Mouse (Mus musculus): ENCODE results near the gene Cdk13.

Gene Cdk13

GRCm38 (mm10) chr13:17804909-17805613 lies at the start of gene Cdk13:
Cdk13 (minus strand) TSS chr13:17805097.
- in situ Hi-C loops (cut with MboI, MseI): no loop called here

DNA sequence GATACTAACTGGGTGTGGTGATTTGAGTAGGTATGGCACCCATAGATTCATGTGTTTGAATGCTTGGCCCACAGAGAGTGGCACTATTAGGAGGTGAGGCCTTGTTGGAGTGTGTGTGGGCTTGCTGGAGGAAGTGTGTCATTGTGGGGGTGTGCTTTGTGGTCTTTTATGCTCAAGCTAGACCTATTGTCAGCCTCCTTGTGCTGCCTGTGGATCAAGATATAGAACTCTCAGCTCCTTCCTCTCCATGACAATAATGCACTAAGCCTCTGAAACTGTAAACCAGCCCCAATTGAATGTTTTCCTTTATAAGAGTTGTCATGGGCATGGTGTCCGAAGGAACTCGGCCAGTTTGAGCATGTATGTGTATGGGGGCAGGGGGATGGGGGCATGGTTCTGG lies 38.4 kb upstream of the Cdk13 start:
- in situ Hi-C loops (cut with MboI, MseI): loop anchor here (10.0 kb wide), 1 partner anchor 1539 kb away; no protein-coding TSS in a partner anchor

DNA sequence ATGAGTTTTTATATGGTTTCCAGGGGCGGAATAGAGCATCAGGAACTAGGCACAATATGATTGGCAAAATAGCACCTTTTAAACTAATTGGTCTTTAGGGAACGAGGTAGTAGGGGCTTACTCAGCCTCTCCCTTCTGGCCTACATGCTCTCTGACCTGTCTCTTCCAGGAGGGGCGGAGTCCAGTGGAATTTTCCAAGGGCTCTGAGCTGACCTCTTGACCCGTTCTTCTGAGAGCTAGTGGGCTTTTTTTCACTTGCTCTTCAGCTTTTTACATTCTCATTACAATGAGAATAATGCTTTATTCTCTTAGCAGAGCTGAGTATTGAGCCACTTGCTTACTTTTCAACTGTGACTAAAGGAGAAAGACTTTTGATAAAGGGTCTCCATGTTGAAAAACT lies 37.9 kb upstream of the Cdk13 start:
- in situ Hi-C loops (cut with MboI, MseI): loop anchor here (10.0 kb wide), 1 partner anchor 1538 kb away; no protein-coding TSS in a partner anchor

GRCm38 (mm10) chr13:17839137-17839536 lies 34.2 kb upstream of the Cdk13 start:
- in situ Hi-C loops (cut with MboI, MseI): loop anchor here (5.0 kb wide), 1 partner anchor 88 kb away; no protein-coding TSS in a partner anchor

- in situ Hi-C loops (cut with MboI, MseI): loop anchor here (5.0 kb wide), 1 partner anchor 89 kb away; no protein-coding TSS in a partner anchor
Measured at GRCm38 (mm10) chr13:17838484-17838851, 33.6 kb upstream of the Cdk13 start.

DNA sequence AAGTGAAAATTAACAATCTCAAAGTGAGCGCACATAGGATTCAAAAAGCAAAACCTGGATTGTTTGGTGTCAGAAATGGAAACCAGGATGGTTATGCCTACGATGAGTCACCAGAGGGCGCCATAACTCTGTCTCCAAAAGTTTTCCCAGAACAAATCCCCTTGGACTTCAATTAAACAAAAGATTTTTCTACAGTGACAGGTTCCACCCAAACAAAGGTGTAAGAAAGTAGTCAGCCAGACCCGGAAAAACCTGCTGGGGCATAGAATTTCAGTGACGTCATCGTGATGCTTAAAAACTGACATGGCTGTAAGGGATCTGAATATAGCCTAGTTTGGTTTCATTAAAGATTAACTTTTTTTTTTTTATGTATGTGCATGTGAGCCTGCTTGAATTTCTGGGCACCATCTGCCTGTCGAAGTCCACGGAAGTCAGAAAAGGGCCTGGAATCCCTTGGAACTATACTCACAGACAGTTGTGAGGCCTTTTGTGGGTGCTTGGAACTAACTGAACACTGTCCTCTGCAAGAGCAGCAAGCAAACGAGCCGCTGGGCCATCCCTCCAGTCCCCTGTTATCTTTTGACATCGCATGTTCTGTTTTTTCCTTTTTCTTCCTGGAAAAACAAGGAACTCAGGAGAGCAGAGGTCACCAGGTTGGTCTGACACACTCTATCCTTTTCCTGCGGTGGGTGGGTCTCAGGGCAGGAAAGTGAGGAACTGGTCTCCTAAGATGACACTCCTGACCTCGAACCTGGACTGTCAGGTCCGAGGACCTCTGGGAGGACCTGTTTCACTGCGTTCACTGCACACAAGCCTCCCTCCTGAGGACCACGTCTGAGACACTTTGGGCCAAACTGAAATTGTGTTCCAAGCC lies 33.0 kb upstream of the Cdk13 start:
- in situ Hi-C loops (cut with MboI, MseI): loop anchor here (5.0 kb wide), 1 partner anchor 89 kb away; no protein-coding TSS in a partner anchor

DNA sequence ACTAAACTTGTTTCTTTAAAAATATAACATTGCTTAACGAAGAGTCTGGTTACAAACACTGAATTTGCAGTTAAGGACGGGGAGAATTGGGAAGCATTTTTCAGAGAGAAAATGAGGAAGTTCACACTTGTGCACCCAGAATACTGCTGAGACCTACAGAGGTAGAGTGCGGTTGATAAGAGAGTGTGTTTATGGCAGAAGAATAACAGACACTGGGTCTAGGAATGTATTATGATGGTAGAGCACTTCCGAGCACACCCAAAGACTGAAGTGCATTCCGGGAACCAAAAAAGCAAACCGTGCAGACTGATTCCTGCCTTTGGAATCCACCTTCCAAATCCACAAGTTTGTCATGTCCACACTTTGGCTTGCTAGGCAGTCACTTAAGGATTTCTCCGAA lies 31.9 kb upstream of the Cdk13 start:
- in situ Hi-C loops (cut with MboI, MseI): loop anchor here (5.0 kb wide), 1 partner anchor 90 kb away; no protein-coding TSS in a partner anchor

- in situ Hi-C loops (cut with MboI, MseI): no loop called here
Measured at GRCm38 (mm10) chr13:17832940-17833339, 28.0 kb upstream of the Cdk13 start.

DNA sequence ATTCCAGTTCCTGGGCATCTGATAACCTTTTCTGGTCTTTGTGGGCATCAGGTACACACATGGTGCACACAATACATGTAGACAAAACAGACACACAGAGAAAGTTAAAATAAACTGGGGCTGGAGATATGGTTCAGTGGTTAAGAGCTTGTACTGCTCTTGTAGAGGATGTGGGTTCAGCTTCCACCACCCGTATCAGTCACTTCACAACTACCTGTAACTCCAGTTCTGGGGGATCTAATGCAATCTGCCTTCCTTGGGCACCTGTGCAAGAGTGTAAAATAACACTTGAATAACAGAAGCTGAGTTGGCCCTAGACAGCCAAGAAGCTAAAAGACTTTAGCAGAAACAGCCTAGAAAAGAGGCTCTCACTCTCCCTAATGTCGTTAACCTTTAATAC lies 12.3 kb upstream of the Cdk13 start:
- in situ Hi-C loops (cut with MboI, MseI): no loop called here

DNA sequence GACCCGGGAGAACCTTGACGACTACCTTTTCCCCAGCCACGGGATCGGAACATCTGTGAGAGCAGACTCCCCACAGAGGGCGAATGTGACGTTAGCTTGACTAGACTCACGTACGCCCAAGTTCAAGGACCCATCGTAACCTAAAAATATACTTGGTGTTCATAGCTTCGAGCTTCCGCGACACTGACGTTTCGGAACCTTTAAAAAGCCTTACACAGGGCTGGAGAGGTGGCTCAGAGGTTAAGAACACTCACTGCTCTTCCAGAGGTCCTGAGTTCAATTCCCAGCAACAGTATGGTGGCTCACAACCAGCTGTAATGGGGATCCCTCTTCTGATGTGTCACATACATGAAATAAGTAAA lies 698 bp upstream of the Cdk13 start:
- in situ Hi-C loops (cut with MboI, MseI): no loop called here

GRCm38 (mm10) chr13:17804058-17804841 lies 647 bp downstream of the Cdk13 start:
- in situ Hi-C loops (cut with MboI, MseI): no loop called here

GRCm38 (mm10) chr13:17803331-17804057 lies 1.4 kb downstream of the Cdk13 start:
- in situ Hi-C loops (cut with MboI, MseI): no loop called here

- in situ Hi-C loops (cut with MboI, MseI): no loop called here
Measured at GRCm38 (mm10) chr13:17802880-17803279, 2.0 kb downstream of the Cdk13 start.

DNA sequence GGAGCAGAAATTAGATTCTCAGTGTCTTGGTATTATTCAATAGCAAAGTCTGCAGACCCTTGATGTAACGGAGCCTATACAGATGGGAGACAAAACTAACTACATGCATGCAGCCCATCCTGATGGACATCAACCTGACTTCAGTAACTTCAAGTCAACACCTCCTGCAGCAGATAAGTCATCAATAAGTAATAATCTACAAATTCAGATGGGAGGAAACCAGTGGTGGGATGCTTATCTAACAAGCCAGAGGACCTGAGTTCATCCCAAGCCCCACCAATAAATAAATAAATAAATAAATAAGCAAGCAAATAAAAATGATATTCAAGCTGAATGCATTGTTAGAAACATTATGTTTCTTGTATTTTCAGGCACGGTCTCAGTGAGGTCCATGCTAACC lies 5.2 kb downstream of the Cdk13 start:
- in situ Hi-C loops (cut with MboI, MseI): no loop called here

GRCm38 (mm10) chr13:17795757-17796456 lies 9.0 kb downstream of the Cdk13 start:
- in situ Hi-C loops (cut with MboI, MseI): no loop called here

- in situ Hi-C loops (cut with MboI, MseI): no loop called here
Measured at GRCm38 (mm10) chr13:17783643-17784042, 21.3 kb downstream of the Cdk13 start.

DNA sequence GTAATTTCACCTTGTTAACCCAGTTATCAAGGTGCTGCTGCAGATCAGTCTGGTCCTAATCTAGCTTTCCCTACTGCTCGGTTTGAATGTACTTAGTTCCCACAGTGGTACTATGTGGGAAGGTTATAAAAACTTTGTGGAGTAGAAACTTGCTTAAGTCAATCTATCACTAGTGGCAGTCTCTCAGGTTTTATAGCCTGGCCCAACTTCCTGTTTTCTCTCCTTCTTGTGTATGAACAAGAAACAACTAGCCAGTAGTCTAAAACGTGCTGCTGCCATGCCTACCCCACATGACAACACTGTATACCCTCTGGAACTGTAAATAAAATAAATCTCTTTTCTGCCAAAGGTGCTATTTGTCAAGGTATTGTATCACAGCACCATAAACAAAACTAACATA lies 25.0 kb downstream of the Cdk13 start:
- in situ Hi-C loops (cut with MboI, MseI): no loop called here

DNA sequence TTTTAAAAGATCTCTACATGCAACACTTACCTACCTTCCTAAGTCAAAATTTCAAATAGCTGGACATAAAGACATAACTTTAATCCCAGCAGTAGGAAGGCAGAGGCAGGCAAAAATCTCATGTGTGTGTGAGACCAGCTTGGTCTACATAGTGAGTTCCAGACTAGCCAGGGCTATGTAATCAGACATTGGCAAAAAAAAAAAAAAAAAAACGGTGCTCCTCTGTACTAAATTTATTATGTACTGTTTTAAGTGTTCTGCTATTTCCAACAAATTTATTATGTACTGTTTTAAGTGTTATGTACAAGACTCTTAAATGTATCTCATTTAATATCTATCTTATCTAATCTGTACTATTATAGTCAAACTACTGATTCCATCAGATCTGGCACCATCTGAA lies 28.6 kb downstream of the Cdk13 start:
- in situ Hi-C loops (cut with MboI, MseI): no loop called here

- in situ Hi-C loops (cut with MboI, MseI): no loop called here
Measured at GRCm38 (mm10) chr13:17775364-17775763, 29.5 kb downstream of the Cdk13 start.

DNA sequence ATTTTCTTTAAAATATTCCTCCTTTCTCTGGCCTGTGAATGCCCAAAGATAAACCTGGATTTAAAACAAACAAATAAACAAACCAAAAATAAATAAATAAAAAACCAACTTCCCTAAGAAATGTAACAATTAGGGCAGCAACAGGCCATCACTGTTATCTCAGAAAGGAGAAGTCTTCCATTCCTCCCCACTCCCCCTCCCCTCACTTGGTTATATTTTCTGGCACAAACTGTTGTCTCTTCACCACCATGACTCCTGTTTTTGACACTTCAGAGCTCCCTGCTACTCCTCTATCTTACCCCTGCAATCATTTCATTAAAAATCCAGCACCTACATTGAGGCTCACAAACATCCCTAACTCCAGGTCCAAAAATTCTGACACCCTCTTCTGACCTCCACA lies 31.8 kb downstream of the Cdk13 start:
- in situ Hi-C loops (cut with MboI, MseI): no loop called here

DNA sequence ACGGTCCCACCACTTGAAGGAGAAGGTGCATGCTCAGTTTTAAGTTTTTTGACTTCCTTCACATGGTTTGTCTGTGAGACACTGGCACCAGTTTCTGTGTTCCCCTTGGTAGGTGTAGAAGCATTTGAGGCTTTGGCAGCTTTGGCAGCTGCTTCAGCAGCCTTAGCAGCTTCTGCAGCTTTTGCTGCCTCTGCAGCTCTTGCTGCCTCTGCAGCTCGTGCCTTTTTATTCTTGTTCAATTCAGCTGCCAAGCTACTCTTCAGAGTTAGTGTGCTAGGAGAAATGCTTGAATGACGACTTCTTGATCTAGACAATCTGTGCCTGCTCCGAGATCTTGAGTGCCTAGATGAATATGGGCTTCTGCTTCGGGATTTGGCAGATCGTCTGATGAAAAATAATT lies 32.3 kb downstream of the Cdk13 start:
- in situ Hi-C loops (cut with MboI, MseI): no loop called here

Data from regulatory T cell (primary cell).